In the genomic region with DNA sequence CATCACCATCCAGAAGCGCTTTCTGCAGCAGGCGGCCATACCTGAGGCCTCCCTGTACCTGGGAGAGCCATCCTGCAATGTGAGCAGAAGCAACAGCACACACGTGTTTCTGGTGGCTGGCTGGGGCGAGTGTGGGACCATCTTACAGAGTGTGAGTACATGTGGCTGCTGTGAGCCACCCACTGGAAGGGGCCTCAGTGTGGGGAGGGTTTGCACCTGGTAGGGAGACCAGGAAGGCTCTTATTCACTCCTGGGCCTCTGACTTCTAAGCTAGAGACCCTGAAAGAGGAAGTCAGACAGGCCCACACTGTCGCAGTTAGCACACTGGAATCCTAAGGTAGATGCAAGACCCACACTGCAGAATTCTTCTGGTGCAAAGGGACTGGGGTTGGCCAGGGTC, we compare ENCODE assay signal across 28 mouse cellular contexts. TPM values are rescaled to one million over a fixed set of nuclear protein-coding genes. Genes with fewer than 3 reads are reported as not detected.
DNase-seq lines count a peak whose midpoint lies in the region; ATAC-seq and TF ChIP-seq lines count a peak whose summit lies in the region.
"Had no signal": no experiment of that assay in that cellular context is flagged by ENCODE, and none has a peak within 500 bp of the region (broad histone marks: within the 10 kb centered on the region; RNA-seq: fewer than 3 reads in every experiment).

No protein-coding gene starts in this region.

- peak overlapping the region; percentile 19; the same call in 1 of the 2 replicates for H3K27ac ChIP-seq in embryonic facial prominence, embryonic 10.5 days (replicated peaks)
- H3K27ac ChIP-seq in limb, embryonic 10.5 days: peak overlapping the region; percentile 1; the same call in 1 of the 2 replicates
- no peak overlapping the region for H3K27ac ChIP-seq in cerebellum, adult 2 months (ENCODE audit: insufficient read depth, low read length)
- no peak overlapping the region for H3K27ac ChIP-seq in intestine, embryonic 15.5 days
- H3K27ac ChIP-seq: gastrocnemius, adult 2 months; heart, embryonic 15.5 days; hindbrain, embryonic 14.5 days; hindbrain, postnatal 0 days had no signal

- TF ChIP-seq POLR2A in cerebellum, adult 2 months (IDR thresholded peaks at IDR 0.05; ENCODE audit: borderline replicate concordance, insufficient read depth, low read length): no peak

- H3K4me3 ChIP-seq in embryonic facial prominence, embryonic 10.5 days: no peak overlapping the region
- H3K4me3 ChIP-seq in limb, embryonic 10.5 days: no peak overlapping the region
- H3K4me3 ChIP-seq in cerebellum, adult 2 months (replicated peaks; ENCODE audit: insufficient read depth, low read depth, low read length): no peak overlapping the region
- H3K4me3 ChIP-seq in intestine, embryonic 15.5 days (replicated peaks): no peak overlapping the region
- H3K4me3 ChIP-seq: gastrocnemius, adult 2 months; heart, embryonic 12.5 days; heart, embryonic 15.5 days had no signal

- peaks cover 12% of the 10 kb centered on the region for H3K4me1 ChIP-seq in embryonic facial prominence, embryonic 10.5 days
- peaks cover 14% of the 10 kb centered on the region for H3K4me1 ChIP-seq in limb, embryonic 10.5 days
- H3K4me1 ChIP-seq in cerebellum, adult 2 months (ENCODE audit: control insufficient read depth, insufficient read depth, low read length): no peaks in the 10 kb centered on the region
- no peaks in the 10 kb centered on the region for H3K4me1 ChIP-seq in intestine, embryonic 15.5 days (replicated peaks)
- H3K4me1 ChIP-seq: heart, embryonic 12.5 days; heart, embryonic 15.5 days had no signal

- no peak for TF ChIP-seq CTCF in cerebellum, adult 2 months (IDR thresholded peaks at IDR 0.05; ENCODE audit: borderline replicate concordance, insufficient read depth, low read depth, low read length)

- H3K36me3 ChIP-seq in embryonic facial prominence, embryonic 10.5 days (replicated peaks): no peaks in the 10 kb centered on the region
- no peaks in the 10 kb centered on the region for H3K36me3 ChIP-seq in limb, embryonic 10.5 days
- H3K36me3 ChIP-seq in intestine, embryonic 15.5 days: no peaks in the 10 kb centered on the region
- H3K36me3 ChIP-seq: heart, embryonic 12.5 days; heart, embryonic 15.5 days had no signal

- H3K9me3 ChIP-seq in embryonic facial prominence, embryonic 10.5 days: no peaks in the 10 kb centered on the region
- no peaks in the 10 kb centered on the region for H3K9me3 ChIP-seq in limb, embryonic 10.5 days (replicated peaks)
- no peaks in the 10 kb centered on the region for H3K9me3 ChIP-seq in intestine, embryonic 15.5 days
- H3K9me3 ChIP-seq: heart, embryonic 12.5 days; heart, embryonic 15.5 days had no signal

- WGBS in embryonic facial prominence, embryonic 10.5 days: 83% methylated on average over 5 of the region's 5 CpGs
- WGBS in limb, embryonic 10.5 days: 81% methylated on average over 5 of the region's 5 CpGs
- WGBS in cerebellum, adult 2 months: 90% methylated on average over 5 of the region's 5 CpGs
- WGBS in intestine, embryonic 15.5 days: 75% methylated on average over 5 of the region's 5 CpGs

- no peak overlapping the region for H3K9ac ChIP-seq in intestine, embryonic 15.5 days
- H3K9ac ChIP-seq: forebrain, postnatal 0 days; heart, embryonic 12.5 days; heart, embryonic 15.5 days; hindbrain, embryonic 14.5 days had no signal

- H3K27me3 ChIP-seq in embryonic facial prominence, embryonic 10.5 days (replicated peaks; ENCODE audit: low read depth, poor library complexity, severe bottlenecking): no peaks in the 10 kb centered on the region
- H3K27me3 ChIP-seq in limb, embryonic 10.5 days (ENCODE audit: low read depth, poor library complexity, severe bottlenecking): 0 out of 2 replicates have a peak, but pooled peaks cover 4% of the 10 kb centered on the region
- no peaks in the 10 kb centered on the region for H3K27me3 ChIP-seq in cerebellum, adult 2 months (ENCODE audit: control insufficient read depth, insufficient read depth, low read length)
- H3K27me3 ChIP-seq in intestine, embryonic 15.5 days (replicated peaks): no peaks in the 10 kb centered on the region

- ATAC-seq in intestine, embryonic 15.5 days: no peak
- ATAC-seq: forebrain, embryonic 14.5 days; forebrain, postnatal 0 days; hindbrain, postnatal 0 days had no signal

- peak; percentile 79 for DNase-seq in thymus, postnatal 0 days (ENCODE audit: low spot score)
- DNase-seq in thymus, adult 18-20 months: no peak
- DNase-seq in embryonic facial prominence, embryonic 10.5 days (ENCODE audit: low spot score): no peak
- DNase-seq in limb, embryonic 10.5 days (ENCODE audit: low spot score): no peak
- DNase-seq in thymus, postnatal 36 days: peak; percentile 14 to 44
- DNase-seq in lung, postnatal 10 days: no peak
- no peak for DNase-seq in cerebellum, adult 2 months
- DNase-seq: adrenal gland, adult 2 months; adrenal gland, postnatal 14 days; B cell, adult 2 months; cerebellum, adult 11 months; cerebellum, adult 8-10 months; cerebellum, postnatal 10 days; cerebellum, postnatal 36 days; embryo, embryonic 11 days; forebrain, postnatal 0 days; gastrocnemius, adult 2 months; gastrocnemius, postnatal 14 days; heart, adult 18-20 months; heart, postnatal 10 days; heart, postnatal 36 days had no signal

- H3K4me2 ChIP-seq in intestine, embryonic 15.5 days (replicated peaks): no peak overlapping the region
- H3K4me2 ChIP-seq: heart, embryonic 12.5 days; heart, embryonic 15.5 days; hindbrain, embryonic 14.5 days had no signal

RNA-seq across cellular contexts. Expression of a gene that starts 41.9 kb away (rescaled TPM):
- polyA plus RNA-seq in thymus, postnatal 0 days (2015; fragmentation: Nextera tagmentation; extraction: Ambion mirVana): 4.9 and 7.2 TPM in 2 replicates
- polyA plus RNA-seq in embryonic facial prominence, embryonic 10.5 days (2016; fragmentation: Nextera tagmentation; extraction: Ambion mirVana): 0.13 and 0.19 TPM in 2 replicates
- polyA plus RNA-seq in limb, embryonic 10.5 days (2016; fragmentation: Nextera tagmentation; extraction: Ambion mirVana): 0.09 and 0.24 TPM in 2 replicates
- 0.05 and 0.13 TPM in 2 replicates for polyA plus RNA-seq in cerebellum, adult 2 months (2012; rRNA removed)
- 0.06 TPM in 1 of 2 replicates, not detected in the other for polyA plus RNA-seq in intestine, embryonic 15.5 days (2015; fragmentation: Nextera tagmentation; extraction: Ambion mirVana)
- polyA plus RNA-seq: heart, embryonic 12.5 days; hindbrain, embryonic 11.5 days; hindbrain, embryonic 14.5 days had no signal

Comparison
In these comparisons a context has a peak if more than half of its experiments do, and no peak if none do; other contexts are left out.
1. DNase-seq: peak in thymus, postnatal 0 days (single experiment) and thymus, postnatal 36 days (2 of 2); none in thymus, adult 18-20 months (0 of 2), embryonic facial prominence, embryonic 10.5 days (single experiment), limb, embryonic 10.5 days (single experiment), lung, postnatal 10 days (single experiment) and cerebellum, adult 2 months (0 of 2).
2. H3K27ac ChIP-seq: peak in embryonic facial prominence, embryonic 10.5 days (single experiment) and limb, embryonic 10.5 days (single experiment); none in cerebellum, adult 2 months (single experiment) and intestine, embryonic 15.5 days (single experiment).